Mouse (Mus musculus): ENCODE data around the gene Hoxd3. TPM values are rescaled to one million over a fixed set of nuclear protein-coding genes. Genes with fewer than 3 reads are reported as not detected.

Hoxd3 gene
- polyA plus RNA-seq, 1 experiment from 2014 or later = not detected

DNA sequence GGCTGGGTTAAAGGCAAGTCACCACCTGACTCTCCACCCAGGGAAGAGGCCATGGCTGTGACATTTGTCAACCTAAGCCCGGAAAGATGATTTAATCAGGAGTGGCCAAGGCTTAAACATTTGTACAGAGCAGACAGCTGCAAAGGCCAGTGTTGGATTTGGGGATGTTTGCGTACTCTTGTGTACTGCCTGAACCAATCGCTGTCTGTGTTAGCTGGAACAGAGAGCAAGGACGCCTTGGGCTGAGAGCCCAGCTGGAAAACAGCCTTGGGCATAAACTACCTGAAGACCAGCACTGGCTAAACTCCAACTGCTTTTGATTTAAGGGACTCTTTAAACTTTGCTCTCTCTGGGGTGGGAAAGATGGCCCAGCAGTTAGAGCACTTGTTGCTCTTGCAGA lies 3.1 kb upstream of the Hoxd3 start:
- ATAC-seq (no peak), DNase-seq (ENCODE audit: low spot score) (no peak)
- 19% methylated on average over 4 of the region's 4 CpGs for WGBS
- H3K4me3 ChIP-seq (ENCODE audit: low read depth, low read length) = no peak overlapping the region
- no peak for TF ChIP-seq CTCF (IDR thresholded peaks at IDR 0.05)
- TF ChIP-seq EP300 (IDR thresholded peaks at IDR 0.05) = no peak
- H3K9ac ChIP-seq (replicated peaks; ENCODE audit: low read depth) = no peak overlapping the region
- H3K4me2 ChIP-seq (replicated peaks; ENCODE audit: low read depth, low read length) = no peak overlapping the region
- H3K4me1 ChIP-seq (ENCODE audit: insufficient read depth, low read depth, low read length) = peaks cover 9% of the 10 kb centered on the region; the same call in 1 of the 2 replicates
- H3K27me3 ChIP-seq (replicated peaks; ENCODE audit: insufficient read depth, low read length) = peaks cover 95% of the 10 kb centered on the region
- H3K27ac ChIP-seq (ENCODE audit: low read length) = no peak overlapping the region
- no peaks in the 10 kb centered on the region for H3K9me3 ChIP-seq (ENCODE audit: low read length)
- H3K36me3 ChIP-seq (ENCODE audit: insufficient read depth, low read length) = no peaks in the 10 kb centered on the region

DNA sequence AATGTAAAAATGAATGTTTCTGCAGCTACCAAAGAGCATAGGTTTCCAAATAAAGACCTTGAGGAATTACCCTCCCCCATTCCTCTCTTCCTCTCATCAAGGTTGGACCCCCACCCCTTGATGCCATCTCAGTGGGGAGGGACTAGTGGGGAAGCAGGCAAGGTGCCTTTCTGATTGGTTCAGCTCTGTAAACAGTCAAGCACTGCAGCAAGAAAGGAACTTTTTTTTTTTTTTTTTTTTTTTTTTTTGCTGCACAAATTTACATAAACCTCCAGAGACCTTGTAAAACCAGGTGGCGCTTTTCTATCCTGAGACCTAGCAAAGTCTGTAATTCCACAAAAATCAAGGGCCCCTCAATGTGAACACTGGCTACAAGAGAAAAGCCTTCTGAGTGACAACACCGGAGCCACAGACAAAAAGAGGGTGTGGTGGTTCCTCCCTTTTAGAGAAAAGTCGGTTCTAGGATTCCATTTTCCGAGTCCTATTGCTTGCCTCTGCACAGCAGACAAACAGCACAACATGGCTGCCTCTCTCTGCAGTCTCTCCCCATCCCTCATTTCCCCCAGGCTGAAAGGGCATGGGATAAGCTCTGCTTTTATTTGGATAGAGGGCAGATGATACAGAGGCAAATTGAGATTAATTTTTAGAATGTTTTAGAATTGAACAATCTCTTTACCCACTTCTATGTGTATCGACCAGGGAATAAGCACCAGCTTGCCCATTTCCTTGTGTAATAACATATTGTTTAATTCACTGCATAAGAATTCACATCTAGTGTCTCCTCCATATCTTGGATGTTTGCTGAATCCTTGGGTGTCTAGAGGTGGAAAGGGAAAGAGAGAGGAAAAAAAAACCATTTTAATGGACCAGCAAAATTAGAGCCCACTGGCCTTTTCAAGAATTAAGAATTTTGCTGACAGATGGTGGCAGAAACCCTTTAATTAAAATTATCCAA lies 2.0 kb upstream of the Hoxd3 start:
- Histone ChIP-seq H3K27ac (ENCODE audit: low read length) (no peak overlapping the region), H3K4me3 (ENCODE audit: low read depth, low read length) (no peak overlapping the region), H3K9me3 (ENCODE audit: low read length) (no peaks in the 10 kb centered on the region), H3K4me2 (replicated peaks; ENCODE audit: low read depth, low read length) (no peak overlapping the region), H3K36me3 (ENCODE audit: insufficient read depth, low read length) (no peaks in the 10 kb centered on the region), H3K27me3 (replicated peaks; ENCODE audit: insufficient read depth, low read length) (peaks cover 94% of the 10 kb centered on the region), H3K9ac (replicated peaks; ENCODE audit: low read depth) (no peak overlapping the region), H3K4me1 (ENCODE audit: insufficient read depth, low read depth, low read length) (peaks cover 9% of the 10 kb centered on the region; the same call in 1 of the 2 replicates)
- TF ChIP-seq EP300 (IDR thresholded peaks at IDR 0.05) = no peak
- TF ChIP-seq CTCF (IDR thresholded peaks at IDR 0.05) = no peak
- DNase-seq (ENCODE audit: low spot score) = no peak
- WGBS = 6% methylated on average over 5 of the region's 5 CpGs
- no peak for ATAC-seq

DNA sequence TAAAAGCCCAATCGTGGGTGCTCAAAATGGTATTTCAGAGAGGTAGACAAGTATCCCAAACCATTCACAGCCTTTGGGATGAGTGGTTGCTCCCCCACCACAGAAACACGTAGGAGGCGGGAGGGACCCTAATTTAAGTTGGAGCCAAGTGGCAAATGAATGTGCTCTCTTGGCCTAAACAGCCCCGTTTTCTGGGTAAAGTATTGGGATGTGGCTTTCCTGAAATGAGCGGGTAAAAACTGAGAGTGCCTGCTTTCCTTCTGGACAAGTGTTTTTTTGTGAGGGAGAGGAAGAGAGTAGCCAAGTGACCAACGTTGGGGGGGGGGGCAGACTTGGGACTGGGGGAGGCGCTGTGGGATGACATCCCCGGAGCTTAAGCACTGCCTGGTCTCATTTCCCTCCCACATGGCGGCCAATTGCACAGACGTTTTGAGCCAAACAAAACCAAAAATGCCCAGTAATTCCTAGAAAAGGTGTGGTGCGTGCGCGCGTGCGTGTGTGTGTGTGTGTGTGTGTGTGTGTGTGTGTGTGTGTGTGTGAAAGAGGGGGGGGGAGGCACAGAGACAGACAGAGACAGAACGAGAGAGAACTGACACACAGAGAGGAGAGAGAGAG lies 691 bp upstream of the Hoxd3 start:
- ATAC-seq = no peak
- H3K4me2 ChIP-seq (replicated peaks; ENCODE audit: low read depth, low read length) = no peak overlapping the region
- H3K4me1 ChIP-seq (ENCODE audit: insufficient read depth, low read depth, low read length) = 0 out of 2 replicates have a peak, but pooled peaks cover 6% of the 10 kb centered on the region
- 2% methylated on average over 16 of the region's 16 CpGs for WGBS
- H3K9me3 ChIP-seq (ENCODE audit: low read length) = no peaks in the 10 kb centered on the region
- H3K9ac ChIP-seq (replicated peaks; ENCODE audit: low read depth) = no peak overlapping the region
- H3K27me3 ChIP-seq (replicated peaks; ENCODE audit: insufficient read depth, low read length) = peaks cover 94% of the 10 kb centered on the region
- TF ChIP-seq EP300 (IDR thresholded peaks at IDR 0.05) = no peak
- TF ChIP-seq CTCF (IDR thresholded peaks at IDR 0.05) = no peak
- no peak for DNase-seq (ENCODE audit: low spot score)
- no peaks in the 10 kb centered on the region for H3K36me3 ChIP-seq (ENCODE audit: insufficient read depth, low read length)
- H3K27ac ChIP-seq (ENCODE audit: low read length) = no peak overlapping the region
- no peak overlapping the region for H3K4me3 ChIP-seq (ENCODE audit: low read depth, low read length)

DNA sequence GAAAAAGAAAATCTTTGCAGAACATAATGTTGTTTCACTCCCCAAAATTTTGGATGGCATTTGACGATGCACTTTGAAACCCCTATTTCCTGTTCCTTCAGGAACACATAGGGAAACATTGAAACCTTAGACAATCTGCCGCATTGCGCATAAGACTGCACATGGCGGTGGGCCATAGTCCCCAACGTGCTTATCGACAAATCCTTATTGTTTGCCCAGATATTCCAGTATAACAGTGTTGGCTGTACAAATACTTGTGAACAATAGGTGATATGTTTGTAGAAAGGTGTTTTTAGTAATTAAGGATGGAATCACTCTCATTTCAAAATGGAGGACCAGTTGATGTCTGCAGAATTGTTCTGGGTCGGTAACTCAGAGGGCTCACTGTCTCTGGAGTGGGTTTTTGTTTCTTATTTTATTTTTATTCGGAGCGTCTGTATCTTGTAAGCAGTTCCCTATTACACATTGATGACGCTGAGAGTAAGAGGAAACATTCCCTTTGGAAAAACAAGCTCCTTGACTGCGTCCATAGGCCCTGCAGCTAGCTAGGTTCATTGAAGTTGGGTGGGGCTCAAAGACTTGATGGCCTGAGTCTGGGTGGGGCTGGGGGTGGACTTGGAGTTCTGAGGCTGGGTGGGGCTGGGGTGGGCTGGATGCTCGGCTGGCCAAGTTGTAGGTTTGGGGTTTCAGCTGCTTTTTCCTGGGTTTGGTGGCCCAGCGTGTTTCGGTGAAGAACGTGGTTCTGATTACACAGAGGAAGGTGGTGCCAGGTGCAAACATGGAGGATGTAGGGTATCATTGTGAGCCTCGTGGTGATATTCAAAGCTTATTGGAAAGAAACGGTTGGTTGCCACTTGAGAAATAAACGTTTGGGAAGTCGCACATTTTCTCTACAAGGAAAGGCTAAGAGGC lies 1.8 kb downstream of the Hoxd3 start:
- Histone ChIP-seq H3K4me3 (ENCODE audit: low read depth, low read length) (no peak overlapping the region), H3K4me2 (replicated peaks; ENCODE audit: low read depth, low read length) (no peak overlapping the region)

DNA sequence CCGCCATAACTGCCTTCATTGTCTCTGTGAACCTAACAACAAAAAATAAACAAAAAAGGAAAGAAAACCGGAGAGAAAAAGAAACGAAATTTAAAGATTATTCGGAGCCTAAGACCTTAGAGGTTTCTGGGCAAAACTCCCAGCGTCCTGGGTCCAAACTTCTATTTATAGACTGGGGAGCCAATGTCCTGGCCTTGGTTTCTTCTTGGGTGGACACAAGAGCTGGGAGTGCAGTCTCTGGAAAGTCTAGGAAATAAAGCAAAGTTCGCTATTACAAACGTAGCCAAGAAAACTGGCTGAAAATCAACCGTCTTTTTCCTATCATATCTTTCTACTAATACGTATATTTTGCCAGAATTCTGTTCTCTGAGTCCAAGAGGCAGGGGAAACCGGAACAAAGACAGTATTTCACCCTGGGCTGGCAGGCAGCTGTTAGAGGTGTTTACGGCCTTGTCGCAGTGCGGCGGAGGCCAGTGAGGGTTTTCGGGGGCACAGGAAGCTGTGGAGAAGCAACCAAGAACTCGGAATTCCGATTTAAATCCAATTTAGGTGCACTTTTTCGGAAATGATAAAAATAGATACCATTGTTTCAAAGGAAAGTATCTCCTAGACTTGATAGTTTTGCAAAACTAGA lies 2.5 kb downstream of the Hoxd3 start:
- TF ChIP-seq EP300 (IDR thresholded peaks at IDR 0.05) (no peak), CTCF (IDR thresholded peaks at IDR 0.05) (no peak)
- ATAC-seq = no peak

More for the DNA sequence above, 1.8 kb downstream of the Hoxd3 start:
- WGBS = 8% methylated on average over 19 of the region's 19 CpGs
- no peak for DNase-seq (ENCODE audit: low spot score)
- H3K27me3 ChIP-seq (replicated peaks; ENCODE audit: insufficient read depth, low read length) = peaks cover 87% of the 10 kb centered on the region
- no peak for ATAC-seq
- no peak overlapping the region for H3K9ac ChIP-seq (replicated peaks; ENCODE audit: low read depth)
- TF ChIP-seq EP300 (IDR thresholded peaks at IDR 0.05) (no peak), CTCF (IDR thresholded peaks at IDR 0.05) (no peak)
- no peaks in the 10 kb centered on the region for H3K36me3 ChIP-seq (ENCODE audit: insufficient read depth, low read length)
- 0 out of 2 replicates have a peak, but pooled peaks cover 6% of the 10 kb centered on the region for H3K4me1 ChIP-seq (ENCODE audit: insufficient read depth, low read depth, low read length)
- no peaks in the 10 kb centered on the region for H3K9me3 ChIP-seq (ENCODE audit: low read length)
- no peak overlapping the region for H3K27ac ChIP-seq (ENCODE audit: low read length)

More for the DNA sequence above, 2.5 kb downstream of the Hoxd3 start:
- H3K9ac ChIP-seq (replicated peaks; ENCODE audit: low read depth) = no peak overlapping the region
- H3K36me3 ChIP-seq (ENCODE audit: insufficient read depth, low read length) = no peaks in the 10 kb centered on the region
- H3K4me2 ChIP-seq (replicated peaks; ENCODE audit: low read depth, low read length) = no peak overlapping the region
- peaks cover 86% of the 10 kb centered on the region for H3K27me3 ChIP-seq (replicated peaks; ENCODE audit: insufficient read depth, low read length)
- H3K4me1 ChIP-seq (ENCODE audit: insufficient read depth, low read depth, low read length) = 0 out of 2 replicates have a peak, but pooled peaks cover 6% of the 10 kb centered on the region
- no peaks in the 10 kb centered on the region for H3K9me3 ChIP-seq (ENCODE audit: low read length)
- no peak overlapping the region for H3K27ac ChIP-seq (ENCODE audit: low read length)
- 8% methylated on average over 18 of the region's 18 CpGs for WGBS
- H3K4me3 ChIP-seq (ENCODE audit: low read depth, low read length) = no peak overlapping the region
- DNase-seq (ENCODE audit: low spot score) = no peak
